Mouse (Mus musculus): ENCODE data around the gene Itfg1. TPM values are rescaled to one million over a fixed set of nuclear protein-coding genes. Genes with fewer than 3 reads are reported as not detected.

Itfg1 gene
- polyA plus RNA-seq, 1 experiment from 2014 or later: 88.1 TPM

DNA sequence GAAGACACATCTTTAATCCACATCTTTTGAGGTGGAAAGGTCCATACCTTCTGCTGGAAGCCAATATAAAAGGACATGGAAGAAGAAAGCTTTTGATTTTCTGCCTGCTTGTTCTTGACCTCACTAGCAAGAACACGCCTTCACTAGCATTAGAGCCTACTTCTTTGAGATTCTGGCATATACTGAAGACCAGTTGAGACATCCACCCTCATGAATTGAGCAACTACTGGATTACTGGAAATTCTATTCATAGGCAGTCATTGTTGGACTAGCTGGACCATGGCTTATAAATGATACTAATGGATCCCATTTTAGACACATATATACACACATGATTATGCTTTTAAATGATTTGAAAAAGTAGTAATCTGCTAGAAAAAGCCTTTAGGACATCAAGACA is 56.9 kb downstream of the Itfg1 start:
- WGBS: 94% methylated on average over 1 of the region's 1 CpGs
- Histone ChIP-seq H3K4me2 (ENCODE audit: low read length) (no peak overlapping the region), H3K4me1 (replicated peaks; ENCODE audit: insufficient read depth, low read length) (no peaks in the 10 kb centered on the region), H3K27ac (no peak overlapping the region), H3K27me3 (ENCODE audit: insufficient read depth, low read length) (no peaks in the 10 kb centered on the region), H3K36me3 (ENCODE audit: insufficient read depth, low read length) (peaks cover 2% of the 10 kb centered on the region; the same call in 1 of the 2 replicates), H3K9me3 (replicated peaks; ENCODE audit: low read length) (no peaks in the 10 kb centered on the region), H3K9ac (ENCODE audit: low read depth, low read length) (no peak overlapping the region), H3K4me3 (replicated peaks; ENCODE audit: low read depth, low read length) (no peak overlapping the region)
- DNase-seq (ENCODE audit: low spot score) (no peak), ATAC-seq (replicated peaks; ENCODE audit: low FRiP score, low read depth) (no peak)
- no peak for TF ChIP-seq CTCF (IDR thresholded peaks at IDR 0.05; ENCODE audit: low read depth)

DNA sequence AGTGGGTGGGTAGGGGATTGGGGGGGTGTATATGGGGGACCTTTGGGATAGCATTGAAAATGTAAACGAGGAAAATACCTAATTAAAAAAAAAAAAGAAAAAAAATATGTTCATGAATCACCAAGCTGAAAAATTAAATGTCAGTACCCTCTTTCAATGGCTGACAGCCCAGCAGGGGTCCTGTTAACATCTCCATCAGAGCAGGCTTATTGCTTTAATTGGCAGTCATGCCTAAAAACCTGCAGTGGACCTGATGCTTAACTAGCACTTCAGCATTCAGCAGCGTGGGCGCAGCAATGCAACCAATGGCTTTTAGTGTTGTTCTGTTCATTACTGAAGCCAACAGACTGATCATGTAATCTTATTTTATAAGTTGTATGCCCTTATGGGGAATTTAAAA is 60.6 kb downstream of the Itfg1 start:
- WGBS: 93% methylated on average over 3 of the region's 3 CpGs
- Histone ChIP-seq H3K4me2 (ENCODE audit: low read length) (no peak overlapping the region), H3K4me3 (replicated peaks; ENCODE audit: low read depth, low read length) (no peak overlapping the region), H3K9ac (ENCODE audit: low read depth, low read length) (no peak overlapping the region), H3K27ac (no peak overlapping the region), H3K9me3 (replicated peaks; ENCODE audit: low read length) (no peaks in the 10 kb centered on the region), H3K4me1 (replicated peaks; ENCODE audit: insufficient read depth, low read length) (no peaks in the 10 kb centered on the region), H3K27me3 (ENCODE audit: insufficient read depth, low read length) (no peaks in the 10 kb centered on the region), H3K36me3 (ENCODE audit: insufficient read depth, low read length) (peaks cover 6% of the 10 kb centered on the region; the same call in 1 of the 2 replicates)
- TF ChIP-seq CTCF (IDR thresholded peaks at IDR 0.05; ENCODE audit: low read depth): no peak
- ATAC-seq (replicated peaks; ENCODE audit: low FRiP score, low read depth) (no peak), DNase-seq (ENCODE audit: low spot score) (no peak)

DNA sequence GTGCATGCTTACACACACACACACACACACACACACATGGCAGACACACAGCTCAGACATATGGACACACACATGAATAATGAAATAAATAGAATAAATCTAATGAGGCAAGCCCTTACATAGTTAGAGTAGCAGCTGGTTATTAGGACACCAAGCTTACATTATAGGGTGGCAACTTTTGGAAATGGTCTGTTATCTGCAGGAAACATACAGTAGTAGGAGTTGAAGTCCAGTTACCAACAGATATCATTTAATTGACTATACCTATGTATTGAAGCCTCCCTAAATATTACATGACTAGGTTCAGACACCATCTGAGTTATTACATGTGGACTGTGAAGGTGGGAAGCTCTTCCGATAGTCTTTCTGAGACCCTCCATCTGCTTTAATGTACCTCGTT is 95.7 kb downstream of the Itfg1 start:
- H3K4me3 ChIP-seq (replicated peaks; ENCODE audit: low read depth, low read length): no peak overlapping the region
- TF ChIP-seq CTCF (IDR thresholded peaks at IDR 0.05; ENCODE audit: low read depth): no peak
- no peaks in the 10 kb centered on the region for H3K36me3 ChIP-seq (ENCODE audit: insufficient read depth, low read length)
- DNase-seq (ENCODE audit: low spot score) (no peak), ATAC-seq (replicated peaks; ENCODE audit: low FRiP score, low read depth) (no peak)
- no peaks in the 10 kb centered on the region for H3K9me3 ChIP-seq (replicated peaks; ENCODE audit: low read length)
- H3K27ac ChIP-seq: no peak overlapping the region
- WGBS: 96% methylated on average over 2 of the region's 2 CpGs
- no peaks in the 10 kb centered on the region for H3K4me1 ChIP-seq (replicated peaks; ENCODE audit: insufficient read depth, low read length)
- no peak overlapping the region for H3K4me2 ChIP-seq (ENCODE audit: low read length)
- H3K9ac ChIP-seq (ENCODE audit: low read depth, low read length): no peak overlapping the region
- H3K27me3 ChIP-seq (ENCODE audit: insufficient read depth, low read length): no peaks in the 10 kb centered on the region

DNA sequence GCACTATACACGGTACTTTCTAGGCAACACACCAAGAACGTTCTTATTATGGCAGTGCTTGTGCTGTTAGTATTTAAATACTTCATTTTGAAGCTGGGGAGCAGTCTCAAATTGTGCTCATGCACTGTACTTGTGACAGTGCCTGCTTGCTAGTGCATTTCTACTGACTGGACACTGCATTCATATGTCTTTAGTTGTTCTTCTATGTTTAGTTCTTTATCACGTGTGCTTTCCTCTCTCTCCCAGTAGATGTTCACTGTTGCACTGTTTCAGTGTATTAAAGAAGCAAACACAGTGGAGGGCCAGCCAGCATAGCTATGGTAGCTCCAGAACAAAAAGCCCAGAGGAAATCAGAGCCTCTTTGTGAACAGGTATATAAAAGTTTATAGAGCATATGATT is 110.2 kb downstream of the Itfg1 start:
- no peaks in the 10 kb centered on the region for H3K9me3 ChIP-seq (replicated peaks; ENCODE audit: low read length)
- no peaks in the 10 kb centered on the region for H3K36me3 ChIP-seq (ENCODE audit: insufficient read depth, low read length)
- H3K9ac ChIP-seq (ENCODE audit: low read depth, low read length): no peak overlapping the region
- H3K4me2 ChIP-seq (ENCODE audit: low read length): no peak overlapping the region
- no peaks in the 10 kb centered on the region for H3K27me3 ChIP-seq (ENCODE audit: insufficient read depth, low read length)
- H3K27ac ChIP-seq: no peak overlapping the region
- ATAC-seq (replicated peaks; ENCODE audit: low FRiP score, low read depth): no peak
- H3K4me3 ChIP-seq (replicated peaks; ENCODE audit: low read depth, low read length): no peak overlapping the region
- 90% methylated on average over 3 of the region's 3 CpGs for WGBS
- no peaks in the 10 kb centered on the region for H3K4me1 ChIP-seq (replicated peaks; ENCODE audit: insufficient read depth, low read length)
- TF ChIP-seq CTCF (IDR thresholded peaks at IDR 0.05; ENCODE audit: low read depth): no peak
- DNase-seq (ENCODE audit: low spot score): no peak

DNA sequence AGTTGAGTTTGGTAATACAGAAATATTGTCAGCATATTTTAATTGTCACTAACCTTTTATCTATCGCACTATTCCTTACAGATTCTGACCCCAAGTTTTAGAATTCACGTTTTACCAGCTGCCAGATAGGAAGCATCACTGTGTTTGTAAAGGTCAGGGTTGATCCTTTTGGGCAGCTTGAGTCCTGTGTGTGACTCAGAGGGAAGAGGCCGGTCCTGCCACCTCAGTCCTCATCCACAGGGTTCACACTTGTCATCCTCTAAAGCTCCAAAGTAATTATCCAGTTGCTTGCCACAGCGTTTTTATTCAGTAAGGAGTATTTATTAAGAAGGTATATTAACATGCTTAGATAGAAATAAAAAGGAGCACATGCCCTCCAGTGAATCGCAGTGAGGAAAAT is 123.5 kb downstream of the Itfg1 start:
- no peak for TF ChIP-seq CTCF (IDR thresholded peaks at IDR 0.05; ENCODE audit: low read depth)
- no peak overlapping the region for H3K27ac ChIP-seq
- DNase-seq (ENCODE audit: low spot score) (no peak), ATAC-seq (replicated peaks; ENCODE audit: low FRiP score, low read depth) (no peak)
- no peaks in the 10 kb centered on the region for H3K27me3 ChIP-seq (ENCODE audit: insufficient read depth, low read length)
- H3K9me3 ChIP-seq (replicated peaks; ENCODE audit: low read length): no peaks in the 10 kb centered on the region
- H3K9ac ChIP-seq (ENCODE audit: low read depth, low read length): no peak overlapping the region
- H3K4me3 ChIP-seq (replicated peaks; ENCODE audit: low read depth, low read length): no peak overlapping the region
- H3K4me2 ChIP-seq (ENCODE audit: low read length): no peak overlapping the region
- H3K36me3 ChIP-seq (ENCODE audit: insufficient read depth, low read length): no peaks in the 10 kb centered on the region
- WGBS: 81% methylated on average over 5 of the region's 5 CpGs
- H3K4me1 ChIP-seq (replicated peaks; ENCODE audit: insufficient read depth, low read length): no peaks in the 10 kb centered on the region

DNA sequence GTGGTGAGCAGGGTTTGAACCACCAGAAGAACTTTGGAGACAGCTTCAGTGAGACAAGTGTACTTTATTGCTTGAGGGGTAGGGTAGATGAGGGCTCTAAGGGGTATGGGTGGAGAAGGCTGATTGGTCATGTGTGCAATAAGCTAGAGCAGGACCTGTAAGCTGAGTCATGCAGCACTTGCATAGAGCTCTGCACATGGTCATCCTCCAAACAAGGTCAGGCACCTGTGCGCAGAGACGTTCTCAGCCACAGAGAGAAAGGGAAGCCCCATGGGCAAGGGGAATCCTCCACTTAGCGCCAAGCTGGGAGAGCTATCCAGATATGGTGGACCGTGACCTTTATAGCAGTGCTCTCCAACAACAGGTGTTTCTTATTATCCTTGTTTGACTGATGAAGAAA is 124.0 kb downstream of the Itfg1 start:
- H3K27ac ChIP-seq: no peak overlapping the region
- 83% methylated on average over 4 of the region's 4 CpGs for WGBS

DNA sequence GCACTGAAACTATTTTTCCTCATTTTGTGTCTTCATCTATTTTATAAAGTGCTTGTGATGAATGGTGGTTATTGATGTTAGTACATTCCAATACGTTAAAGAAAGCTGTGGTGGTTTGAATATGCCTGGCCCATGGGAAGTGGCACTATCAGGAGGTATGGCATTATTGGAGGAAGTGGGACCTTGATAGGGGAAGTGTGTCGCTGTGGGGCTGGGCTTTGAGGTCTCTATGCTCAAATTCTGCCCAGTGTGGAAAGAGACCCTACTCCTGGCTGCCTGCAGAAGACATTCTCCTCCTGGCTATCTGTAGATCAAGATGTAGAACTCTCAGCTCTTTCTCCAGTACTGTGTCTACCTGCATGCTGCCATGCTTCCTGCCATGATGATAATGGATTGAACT is 133.7 kb downstream of the Itfg1 start:
- 79% methylated on average over 2 of the region's 2 CpGs for WGBS
- no peaks in the 10 kb centered on the region for H3K27me3 ChIP-seq (ENCODE audit: insufficient read depth, low read length)
- no peaks in the 10 kb centered on the region for H3K4me1 ChIP-seq (replicated peaks; ENCODE audit: insufficient read depth, low read length)
- no peak overlapping the region for H3K27ac ChIP-seq
- no peak overlapping the region for H3K4me3 ChIP-seq (replicated peaks; ENCODE audit: low read depth, low read length)
- no peaks in the 10 kb centered on the region for H3K36me3 ChIP-seq (ENCODE audit: insufficient read depth, low read length)
- no peak for ATAC-seq (replicated peaks; ENCODE audit: low FRiP score, low read depth)
- no peak overlapping the region for H3K9ac ChIP-seq (ENCODE audit: low read depth, low read length)
- DNase-seq (ENCODE audit: low spot score): no peak
- TF ChIP-seq CTCF (IDR thresholded peaks at IDR 0.05; ENCODE audit: low read depth): no peak
- H3K9me3 ChIP-seq (replicated peaks; ENCODE audit: low read length): no peaks in the 10 kb centered on the region
- no peak overlapping the region for H3K4me2 ChIP-seq (ENCODE audit: low read length)

More for the DNA sequence above, 124.0 kb downstream of the Itfg1 start:
- Histone ChIP-seq H3K9ac (ENCODE audit: low read depth, low read length) (no peak overlapping the region), H3K27me3 (ENCODE audit: insufficient read depth, low read length) (no peaks in the 10 kb centered on the region), H3K4me3 (replicated peaks; ENCODE audit: low read depth, low read length) (no peak overlapping the region), H3K4me1 (replicated peaks; ENCODE audit: insufficient read depth, low read length) (no peaks in the 10 kb centered on the region), H3K4me2 (ENCODE audit: low read length) (no peak overlapping the region), H3K9me3 (replicated peaks; ENCODE audit: low read length) (no peaks in the 10 kb centered on the region), H3K36me3 (ENCODE audit: insufficient read depth, low read length) (no peaks in the 10 kb centered on the region)
- no peak for TF ChIP-seq CTCF (IDR thresholded peaks at IDR 0.05; ENCODE audit: low read depth)
- ATAC-seq (replicated peaks; ENCODE audit: low FRiP score, low read depth): no peak
- DNase-seq (ENCODE audit: low spot score): no peak

Measured in kidney, postnatal 0 days (tissue).